Mouse (Mus musculus) CH12.LX (cell line): ENCODE data around the gene Focad. TPM values are rescaled to one million over a fixed set of nuclear protein-coding genes. Genes with fewer than 3 reads are reported as not detected.

ENCODE experiments used
- DNase-seq: peaks from one replicate; pipeline ENCODE4 v3.0.0-alpha.2; 2013; ENCODE audit errors: extremely low read depth
- H3K27ac ChIP-seq: 2 replicates; pipeline ENCODE4 v1.5.1; 2012; ENCODE audit warnings: low read depth, mild to moderate bottlenecking, control low read depth, moderate library complexity; ENCODE audit not compliant: insufficient read depth
- H3K27me3 ChIP-seq: replicated peaks from 2 replicates; pipeline ENCODE3; 2012; ENCODE audit warnings: inconsistent platforms
- H3K36me3 ChIP-seq, 2 experiments: replicated peaks in 1 of 2; 2 replicates each; pipeline versions ENCODE3 to v1.6.1; 2012; ENCODE audit warnings: inconsistent platforms in 1 of 2, low read length in 1 of 2, mild to moderate bottlenecking in 1 of 2, mixed read lengths in 1 of 2, moderate library complexity in 1 of 2; ENCODE audit not compliant: control insufficient read depth in 1 of 2, insufficient read depth in 1 of 2
- H3K4me1 ChIP-seq, 2 experiments: 2 replicates each; pipeline ENCODE4 v1.6.1; 2012; ENCODE audit warnings: inconsistent platforms in 1 of 2, moderate library complexity in 1 of 2; ENCODE audit not compliant: insufficient read depth in 2 of 2, control insufficient read depth in 1 of 2
- H3K4me2 ChIP-seq: 2 replicates; pipeline ENCODE4 v1.6.1; 2012; ENCODE audit warnings: low read depth, mild to moderate bottlenecking, control low read depth; ENCODE audit not compliant: poor library complexity, insufficient read depth, severe bottlenecking
- H3K4me3 ChIP-seq, 3 experiments: fragments of 150-350 bp in 1 of 3; sonication (generic) in 1 of 3; replicated peaks in 1 of 3; 2 replicates each; pipeline versions ENCODE3 to v1.5.1; 2011 to 2012; ENCODE audit warnings: low read depth in 2 of 3, low read length in 2 of 3, mild to moderate bottlenecking in 2 of 3, moderate library complexity in 2 of 3, control low read depth in 1 of 3, improper control_type of control experiment in 1 of 3, inconsistent platforms in 1 of 3, mixed read lengths in 1 of 3; ENCODE audit not compliant: poor library complexity in 1 of 3
- H3K79me2 ChIP-seq: replicated peaks from 2 replicates; pipeline ENCODE4 v1.6.1; 2012; ENCODE audit warnings: mild to moderate bottlenecking, moderate library complexity; ENCODE audit not compliant: control insufficient read depth, poor library complexity, insufficient read depth, severe bottlenecking; ENCODE audit errors: extremely low read depth
- H3K9ac ChIP-seq: 2 replicates; pipeline ENCODE4 v1.6.1; 2012; ENCODE audit warnings: low read depth, mild to moderate bottlenecking, control low read depth, moderate library complexity; ENCODE audit not compliant: insufficient read depth
- H3K9me3 ChIP-seq: replicated peaks from 2 replicates; pipeline ENCODE3; 2012; ENCODE audit warnings: low read length, inconsistent platforms, mixed read lengths
- BHLHE40 ChIP-seq: IDR thresholded peaks from 2 replicates; pipeline ENCODE4 v1.6.1; 2011; ENCODE audit warnings: mild to moderate bottlenecking, low read depth, low read length, improper control_type of control experiment
- CHD1 ChIP-seq: IDR thresholded peaks from 2 replicates; pipeline ENCODE4 v1.6.1; 2012; ENCODE audit warnings: low read depth, low read length, improper control_type of control experiment, inconsistent platforms
- CHD2 ChIP-seq: IDR thresholded peaks from 2 replicates; pipeline ENCODE4 v1.6.1; 2011; ENCODE audit warnings: low read length, improper control_type of control experiment
- CTCF ChIP-seq, 2 experiments: IDR thresholded peaks in 1 of 2; conservative IDR thresholded peaks in 1 of 2; 2 replicates each; pipeline ENCODE4 v1.5.1; 2011 to 2012; ENCODE audit warnings: low read depth in 2 of 2, low read length in 2 of 2, improper control_type of control experiment in 1 of 2, inconsistent platforms in 1 of 2, mild to moderate bottlenecking in 1 of 2, moderate library complexity in 1 of 2
- E2F4 ChIP-seq: IDR thresholded peaks from 2 replicates; pipeline ENCODE4 v1.6.1; 2011; ENCODE audit warnings: low read depth, low read length, improper control_type of control experiment; ENCODE audit not compliant: insufficient replicate concordance
- EP300 ChIP-seq: IDR thresholded peaks from 2 replicates; pipeline ENCODE4 v1.6.1; 2011; ENCODE audit warnings: low read length, improper control_type of control experiment
- ETS1 ChIP-seq: conservative IDR thresholded peaks from 2 replicates; pipeline ENCODE4 v1.6.1; 2012; ENCODE audit warnings: low read depth, mild to moderate bottlenecking, inconsistent platforms, low read length, improper control_type of control experiment, moderate library complexity
- GABPA ChIP-seq: IDR thresholded peaks from 2 replicates; pipeline ENCODE4 v1.6.1; 2012; ENCODE audit warnings: low read depth, low read length, improper control_type of control experiment, inconsistent platforms; ENCODE audit not compliant: insufficient replicate concordance
- JUN ChIP-seq: IDR thresholded peaks from 2 replicates; pipeline ENCODE4 v1.6.1; 2011; ENCODE audit warnings: low read depth, mild to moderate bottlenecking, low read length, improper control_type of control experiment, moderate library complexity; ENCODE audit not compliant: insufficient read depth
- JUND ChIP-seq: conservative IDR thresholded peaks from 2 replicates; pipeline ENCODE4 v1.6.1; 2011; ENCODE audit warnings: low read depth, low read length, improper control_type of control experiment
- MAX ChIP-seq: IDR thresholded peaks from 2 replicates; pipeline ENCODE4 v1.6.1; 2011; ENCODE audit warnings: low read length, improper control_type of control experiment
- MEF2A ChIP-seq: IDR thresholded peaks from 2 replicates; pipeline ENCODE4 v1.6.1; 2014; ENCODE audit warnings: low read depth, mild to moderate bottlenecking, inconsistent platforms, low read length, improper control_type of control experiment, borderline replicate concordance
- MYC ChIP-seq: IDR thresholded peaks from 2 replicates; pipeline ENCODE4 v1.6.1; 2011; ENCODE audit warnings: low read depth, mild to moderate bottlenecking, improper control_type of control experiment, low read length
- POLR2AphosphoS2 ChIP-seq: IDR thresholded peaks from 2 replicates; pipeline ENCODE4 v1.6.1; 2011; ENCODE audit warnings: low read depth, low read length, improper control_type of control experiment
- RCOR1 ChIP-seq: conservative IDR thresholded peaks from 2 replicates; pipeline ENCODE4 v1.6.1; 2012; ENCODE audit warnings: low read depth, mild to moderate bottlenecking, inconsistent platforms, low read length, improper control_type of control experiment
- SIN3A ChIP-seq: IDR thresholded peaks from 2 replicates; pipeline ENCODE4 v1.6.1; 2012; ENCODE audit warnings: low read length, improper control_type of control experiment, inconsistent platforms
- SMC3 ChIP-seq: IDR thresholded peaks from 2 replicates; pipeline ENCODE4 v1.6.1; 2011; ENCODE audit warnings: low read depth, low read length, improper control_type of control experiment
- UBTF ChIP-seq: IDR thresholded peaks from 2 replicates; pipeline ENCODE4 v1.6.1; 2012; ENCODE audit warnings: low read depth, mild to moderate bottlenecking, inconsistent platforms, low read length, improper control_type of control experiment, moderate library complexity
- USF1 ChIP-seq: IDR thresholded peaks from 2 replicates; pipeline ENCODE4 v1.6.1; 2014; ENCODE audit warnings: low read depth, mild to moderate bottlenecking, inconsistent platforms, low read length, improper control_type of control experiment
- USF2 ChIP-seq: conservative IDR thresholded peaks from 2 replicates; pipeline ENCODE4 v1.6.1; 2011; ENCODE audit warnings: low read depth, low read length, improper control_type of control experiment
- ZKSCAN1 ChIP-seq: IDR thresholded peaks from 2 replicates; pipeline ENCODE4 v1.6.1; 2012; ENCODE audit warnings: low read depth, inconsistent platforms, low read length, improper control_type of control experiment, borderline replicate concordance
- ZNF384 ChIP-seq: IDR thresholded peaks from 2 replicates; pipeline ENCODE4 v1.6.1; 2012; ENCODE audit warnings: low read depth, low read length, improper control_type of control experiment, inconsistent platforms
- dilution Hi-C: fragments of 300-500 bp; cut with MboI; formaldehyde crosslinking; loops from 2 replicates; pipeline ENCODE4 v1.14.3; 2020; ENCODE audit warnings: low sequenced_read_pairs; ENCODE audit not compliant: extremely low pct_unique_long_range_greater_than_20kb, extremely low pct_ligation_motif_present
- in situ Hi-C: fragments of 300-500 bp; cut with MboI; formaldehyde crosslinking; loops from 3 replicates; pipeline ENCODE4 v1.14.3; 2019; ENCODE audit warnings: low sequenced_read_pairs, low pct_ligation_motif_present, low pct_unique_long_range_greater_than_20kb, mixed read lengths
- polyA plus RNA-seq: library from polyadenylated mRNA; unstranded; fragments of >175 nt; gene quantifications from 2 replicates; pipeline ENCODE4 v1.2.1, GENCODE M21; 2012; ENCODE audit warnings: low read depth; ENCODE audit not compliant: insufficient read length
- total RNA-seq, 2 experiments: library from RNA; depleted of rRNA; stranded (reverse); fragments of 300-350 nt in 1 of 2; fragments of >200 nt in 1 of 2; gene quantifications; 2 replicates each; pipeline ENCODE4 v1.2.3; 2012 to 2014

The Focad gene
- total and polyA plus RNA-seq, 3 experiments, result 17.3 to 18.9 (median 18.2) TPM

GRCm38 (mm10) chr4:88208676-88209075 is 114.2 kb downstream of the Focad start:
- Histone ChIP-seq H3K4me3 (no peak overlapping the region), H3K4me2 (no peak overlapping the region)
- TF ChIP-seq ETS1, result no peak
- TF ChIP-seq UBTF, result no peak
- no peak for TF ChIP-seq JUN
- TF ChIP-seq ZKSCAN1, result no peak
- TF ChIP-seq MAX, result no peak
- no peak for TF ChIP-seq JUND
- TF ChIP-seq EP300, result no peak
- no peak for TF ChIP-seq USF2
- TF ChIP-seq GABPA, result no peak
- no peak for TF ChIP-seq SMC3
- no peak for TF ChIP-seq USF1
- TF ChIP-seq BHLHE40, result no peak
- no peak for TF ChIP-seq MEF2A
- TF ChIP-seq, all 38 proteins: peak for 0
- Histone ChIP-seq H3K36me3 (peaks cover 0 to 3% of the 10 kb centered on the region in 2 experiments), H3K9me3 (no peaks in the 10 kb centered on the region), H3K79me2 (no peaks in the 10 kb centered on the region), H3K9ac (no peak overlapping the region), H3K27me3 (no peaks in the 10 kb centered on the region), H3K4me1 (peaks cover 5 to 16% of the 10 kb centered on the region in 2 experiments; a peak in 3 of 4 replicates), H3K27ac (no peak overlapping the region)
- DNase-seq, result no peak
- dilution Hi-C loops, result no loop called here
- in situ Hi-C loops, result no loop called here

- H3K9me3 ChIP-seq, result no peaks in the 10 kb centered on the region
- no peaks in the 10 kb centered on the region for H3K27me3 ChIP-seq
- H3K79me2 ChIP-seq, result no peaks in the 10 kb centered on the region
- in situ Hi-C loops, result no loop called here
- peaks cover 5 to 16% of the 10 kb centered on the region in 2 experiments; a peak in 3 of 4 replicates for H3K4me1 ChIP-seq
- dilution Hi-C loops, result no loop called here
- no peak overlapping the region for H3K4me2 ChIP-seq
- TF ChIP-seq USF2, result no peak
- TF ChIP-seq USF1, result no peak
- no peak for TF ChIP-seq SMC3
- no peak for TF ChIP-seq SIN3A
- no peak for TF ChIP-seq ZNF384
- TF ChIP-seq CHD1, result no peak
- no peak for TF ChIP-seq POLR2AphosphoS2
- TF ChIP-seq MYC, result no peak
- no peak for TF ChIP-seq ETS1
- TF ChIP-seq E2F4, result no peak
- no peak for TF ChIP-seq CTCF (conservative IDR thresholded peaks at IDR 0.05 in 1 of 2, IDR thresholded peaks at IDR 0.05 in 1 of 2; ENCODE audit: low read depth in 2 of 2, low read length in 2 of 2)
- TF ChIP-seq RCOR1, result no peak
- no peak for TF ChIP-seq CHD2
- TF ChIP-seq JUN, result no peak
- TF ChIP-seq, all 38 proteins: peak for 0
- Histone ChIP-seq H3K27ac (no peak overlapping the region), H3K9ac (no peak overlapping the region), H3K4me3 (no peak overlapping the region), H3K36me3 (peaks cover 0 to 3% of the 10 kb centered on the region in 2 experiments)
- DNase-seq, result no peak
Measured at GRCm38 (mm10) chr4:88209351-88209814, 115.0 kb downstream of the Focad start.
